Mouse (Mus musculus): ENCODE data around the gene Osbpl9. TPM values are rescaled to one million over a fixed set of nuclear protein-coding genes. Genes with fewer than 3 reads are reported as not detected.

Osbpl9 gene
- polyA plus RNA-seq, 1 experiment: 63.0 TPM

- TF ChIP-seq E2F4 (IDR thresholded peaks at IDR 0.05; ENCODE audit: insufficient read depth): no peak
- TF ChIP-seq MYOG (IDR thresholded peaks at IDR 0.05; ENCODE audit: control insufficient read depth in 1 of 3, insufficient read depth in 1 of 3, insufficient read length in 2 of 3, low read depth in 2 of 3): peak in 1 of 3 experiments; percentile 2
- TF ChIP-seq USF1 (IDR thresholded peaks at IDR 0.05; ENCODE audit: low read depth): no peak
- TF ChIP-seq REST (IDR thresholded peaks at IDR 0.05; ENCODE audit: insufficient read depth, insufficient read length): no peak
- no peaks in the 10 kb centered on the region for H3K27me3 ChIP-seq (ENCODE audit: control insufficient read depth, insufficient read depth, insufficient read length)
- no peaks in the 10 kb centered on the region for H3K36me3 ChIP-seq (ENCODE audit: control insufficient read depth, insufficient read depth)
- H3K4me2 ChIP-seq (ENCODE audit: low read depth): no peak overlapping the region
- no peak overlapping the region for H3ac ChIP-seq (ENCODE audit: control insufficient read depth, insufficient read length)
- no peak overlapping the region for H3K4me3 ChIP-seq
- no peaks in the 10 kb centered on the region for H3K79me2 ChIP-seq (ENCODE audit: control insufficient read depth, insufficient read depth)
Measured at GRCm38 (mm10) chr4:109131256-109131872, 70.7 kb downstream of the Osbpl9 start.

GRCm38 (mm10) chr4:109128971-109129370 lies 73.1 kb downstream of the Osbpl9 start:
- H3K4me3 ChIP-seq: no peak overlapping the region
- no peak overlapping the region for H3K4me2 ChIP-seq (ENCODE audit: low read depth)
- no peaks in the 10 kb centered on the region for H3K36me3 ChIP-seq (ENCODE audit: control insufficient read depth, insufficient read depth)
- no peak for TF ChIP-seq TCF3 (IDR thresholded peaks at IDR 0.05; ENCODE audit: insufficient read length, low read depth)
- peak in 1 of 3 experiments; percentile 12 for TF ChIP-seq MYOG (IDR thresholded peaks at IDR 0.05; ENCODE audit: control insufficient read depth in 1 of 3, insufficient read depth in 1 of 3, insufficient read length in 2 of 3, low read depth in 2 of 3)
- no peaks in the 10 kb centered on the region for H3K27me3 ChIP-seq (ENCODE audit: control insufficient read depth, insufficient read depth, insufficient read length)
- no peak overlapping the region for H3ac ChIP-seq (ENCODE audit: control insufficient read depth, insufficient read length)
- H3K79me2 ChIP-seq (ENCODE audit: control insufficient read depth, insufficient read depth): no peaks in the 10 kb centered on the region

GRCm38 (mm10) chr4:109128017-109128416 lies 74.1 kb downstream of the Osbpl9 start:
- no peaks in the 10 kb centered on the region for H3K79me2 ChIP-seq (ENCODE audit: control insufficient read depth, insufficient read depth)
- H3ac ChIP-seq (ENCODE audit: control insufficient read depth, insufficient read length): no peak overlapping the region
- H3K36me3 ChIP-seq (ENCODE audit: control insufficient read depth, insufficient read depth): no peaks in the 10 kb centered on the region
- H3K27me3 ChIP-seq (ENCODE audit: control insufficient read depth, insufficient read depth, insufficient read length): no peaks in the 10 kb centered on the region
- H3K4me2 ChIP-seq (ENCODE audit: low read depth): peak overlapping the region; percentile 63
- no peak overlapping the region for H3K4me3 ChIP-seq
- TF ChIP-seq TCF3 (IDR thresholded peaks at IDR 0.05; ENCODE audit: insufficient read length, low read depth) (no peak), REST (IDR thresholded peaks at IDR 0.05; ENCODE audit: insufficient read depth, insufficient read length) (no peak), E2F4 (IDR thresholded peaks at IDR 0.05; ENCODE audit: insufficient read depth) (no peak), USF1 (IDR thresholded peaks at IDR 0.05; ENCODE audit: low read depth) (no peak), MAX (IDR thresholded peaks at IDR 0.05; ENCODE audit: low read depth) (no peak), MYOD1 (IDR thresholded peaks at IDR 0.05; ENCODE audit: control insufficient read depth in 1 of 3, insufficient read length in 2 of 3, low read depth in 2 of 3) (no peak)

- no peaks in the 10 kb centered on the region for H3K36me3 ChIP-seq (ENCODE audit: control insufficient read depth, insufficient read depth)
- no peaks in the 10 kb centered on the region for H3K79me2 ChIP-seq (ENCODE audit: control insufficient read depth, insufficient read depth)
- no peaks in the 10 kb centered on the region for H3K27me3 ChIP-seq (ENCODE audit: control insufficient read depth, insufficient read depth, insufficient read length)
- H3K4me2 ChIP-seq (ENCODE audit: low read depth): peak overlapping the region; percentile 63
- TF ChIP-seq MYOD1 (IDR thresholded peaks at IDR 0.05; ENCODE audit: control insufficient read depth in 1 of 3, insufficient read length in 2 of 3, low read depth in 2 of 3) (peak in 2 of 3 experiments; percentile 9 to 23), MYOG (IDR thresholded peaks at IDR 0.05; ENCODE audit: control insufficient read depth in 1 of 3, insufficient read depth in 1 of 3, insufficient read length in 2 of 3, low read depth in 2 of 3) (peak in 1 of 3 experiments; percentile 30), REST (IDR thresholded peaks at IDR 0.05; ENCODE audit: insufficient read depth, insufficient read length) (no peak), USF1 (IDR thresholded peaks at IDR 0.05; ENCODE audit: low read depth) (no peak)
- H3K4me3 ChIP-seq: no peak overlapping the region
- H3ac ChIP-seq (ENCODE audit: control insufficient read depth, insufficient read length): no peak overlapping the region
Measured at GRCm38 (mm10) chr4:109126834-109127564, 75.1 kb downstream of the Osbpl9 start.

- no peak overlapping the region for H3K4me3 ChIP-seq
- H3K36me3 ChIP-seq (ENCODE audit: control insufficient read depth, insufficient read depth): no peaks in the 10 kb centered on the region
- H3ac ChIP-seq (ENCODE audit: control insufficient read depth, insufficient read length): no peak overlapping the region
- no peaks in the 10 kb centered on the region for H3K27me3 ChIP-seq (ENCODE audit: control insufficient read depth, insufficient read depth, insufficient read length)
- peak overlapping the region; percentile 41 for H3K4me2 ChIP-seq (ENCODE audit: low read depth)
- no peak for TF ChIP-seq POLR2AphosphoS2 (IDR thresholded peaks at IDR 0.05; ENCODE audit: insufficient read length, low read depth)
- TF ChIP-seq TCF12 (IDR thresholded peaks at IDR 0.05; ENCODE audit: insufficient read depth, poor library complexity, severe bottlenecking): no peak
- TF ChIP-seq SRF (IDR thresholded peaks at IDR 0.05; ENCODE audit: control insufficient read depth, insufficient read length, low read depth): no peak
- no peak for TF ChIP-seq TCF3 (IDR thresholded peaks at IDR 0.05; ENCODE audit: insufficient read length, low read depth)
- TF ChIP-seq E2F4 (IDR thresholded peaks at IDR 0.05; ENCODE audit: insufficient read depth): no peak
- TF ChIP-seq MYOD1 (IDR thresholded peaks at IDR 0.05; ENCODE audit: control insufficient read depth in 1 of 3, insufficient read length in 2 of 3, low read depth in 2 of 3): no peak
- no peak for TF ChIP-seq USF1 (IDR thresholded peaks at IDR 0.05; ENCODE audit: low read depth)
- no peak for TF ChIP-seq REST (IDR thresholded peaks at IDR 0.05; ENCODE audit: insufficient read depth, insufficient read length)
- no peak for TF ChIP-seq POLR2A (IDR thresholded peaks at IDR 0.05; ENCODE audit: insufficient read length, low read depth)
- TF ChIP-seq MYOG (IDR thresholded peaks at IDR 0.05; ENCODE audit: control insufficient read depth in 1 of 3, insufficient read depth in 1 of 3, insufficient read length in 2 of 3, low read depth in 2 of 3): no peak
- no peak for TF ChIP-seq MAX (IDR thresholded peaks at IDR 0.05; ENCODE audit: low read depth)
- H3K79me2 ChIP-seq (ENCODE audit: control insufficient read depth, insufficient read depth): no peaks in the 10 kb centered on the region
Measured at GRCm38 (mm10) chr4:109125746-109126425, 76.2 kb downstream of the Osbpl9 start.
